In the genomic region with DNA sequence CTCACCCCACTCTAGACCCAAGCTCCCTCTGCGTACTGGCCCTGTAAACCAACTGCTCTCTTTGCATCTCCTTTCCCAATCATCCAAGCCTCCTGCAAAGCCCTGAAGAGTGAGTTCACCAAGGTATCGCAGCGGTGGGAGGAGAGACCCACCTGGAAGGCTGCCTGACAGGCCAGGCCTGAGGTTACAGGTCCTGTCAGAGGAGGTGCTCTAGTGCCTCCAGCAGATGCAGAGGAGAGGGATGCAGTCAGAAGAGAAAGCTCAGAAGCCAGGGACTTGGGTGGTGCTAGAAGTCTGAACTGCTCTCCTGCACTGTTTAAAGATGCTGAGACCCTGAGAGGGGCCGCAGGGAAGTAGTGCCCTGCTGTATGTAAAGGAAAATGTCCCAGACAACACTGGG, we compare ENCODE assay signal across 9 mouse cellular contexts. TPM values are rescaled to one million over a fixed set of nuclear protein-coding genes. Genes with fewer than 3 reads are reported as not detected.
DNase-seq lines count a peak whose midpoint lies in the region; ATAC-seq and TF ChIP-seq lines count a peak whose summit lies in the region.
"Had no signal": no experiment of that assay in that cellular context is flagged by ENCODE, and none has a peak within 500 bp of the region (broad histone marks: within the 10 kb centered on the region; RNA-seq: fewer than 3 reads in every experiment).

No protein-coding gene starts in this region.

- H3K27me3 ChIP-seq in kidney, postnatal 0 days (ENCODE audit: insufficient read depth, low read length) = no peaks in the 10 kb centered on the region
- no peaks in the 10 kb centered on the region for H3K27me3 ChIP-seq in forebrain, embryonic 12.5 days
- H3K27me3 ChIP-seq in intestine, postnatal 0 days (replicated peaks; ENCODE audit: control insufficient read depth, insufficient read depth, low read length) = no peaks in the 10 kb centered on the region
- H3K27me3 ChIP-seq in neural tube, embryonic 12.5 days (replicated peaks) = no peaks in the 10 kb centered on the region

- DNase-seq in kidney, postnatal 0 days (ENCODE audit: low spot score) = no peak
- DNase-seq in kidney, adult 8-10 months = no peak
- DNase-seq in layer of hippocampus, adult 11-12 months (ENCODE audit: low spot score) = no peak
- no peak for DNase-seq in left cerebral cortex, postnatal 10 days (ENCODE audit: extremely low spot score in 1 of 2, low spot score in 2 of 2)
- DNase-seq in embryo, embryonic 10.5 days (ENCODE audit: low spot score) = no peak
- DNase-seq: layer of hippocampus, adult 9-11 months had no signal

- H3K4me3 ChIP-seq in kidney, postnatal 0 days (replicated peaks; ENCODE audit: low read depth, low read length) = no peak overlapping the region
- H3K4me3 ChIP-seq in forebrain, embryonic 12.5 days (replicated peaks) = 0 out of 2 replicates have a peak overlapping the region, but pooled peaks have one; percentile 2
- no peak overlapping the region for H3K4me3 ChIP-seq in intestine, postnatal 0 days (ENCODE audit: low read depth, low read length)
- H3K4me3 ChIP-seq in neural tube, embryonic 12.5 days = no peak overlapping the region

- intact Hi-C loops in left cerebral cortex, postnatal 10 days (cut with DNase I) = no loop called here

- peak overlapping the region; percentile 36; the same call in 1 of the 2 replicates for H3K9ac ChIP-seq in kidney, postnatal 0 days (ENCODE audit: low read depth, low read length)
- H3K9ac ChIP-seq in forebrain, embryonic 12.5 days = peak overlapping the region; percentile 97
- H3K9ac ChIP-seq in intestine, postnatal 0 days (ENCODE audit: low read depth, low read length) = peak overlapping the region; percentile 5
- peak overlapping the region; percentile 30 for H3K9ac ChIP-seq in neural tube, embryonic 12.5 days

- H3K27ac ChIP-seq in kidney, postnatal 0 days = no peak overlapping the region
- no peak overlapping the region; the same call in 1 of the 2 replicates for H3K27ac ChIP-seq in forebrain, embryonic 12.5 days
- peak overlapping the region; percentile 54 for H3K27ac ChIP-seq in intestine, postnatal 0 days (ENCODE audit: low read depth, low read length)
- no peak overlapping the region for H3K27ac ChIP-seq in neural tube, embryonic 12.5 days

- peak overlapping the region; percentile 63; the same call in 1 of the 2 replicates for H3K4me2 ChIP-seq in kidney, postnatal 0 days (ENCODE audit: low read length)
- H3K4me2 ChIP-seq in forebrain, embryonic 12.5 days = peak overlapping the region; percentile 87; the same call in 1 of the 2 replicates
- H3K4me2 ChIP-seq in intestine, postnatal 0 days (replicated peaks; ENCODE audit: low read depth) = peak overlapping the region; percentile 86
- H3K4me2 ChIP-seq in neural tube, embryonic 12.5 days (replicated peaks) = peak overlapping the region; percentile 91

- no peak for ATAC-seq in kidney, postnatal 0 days (replicated peaks; ENCODE audit: low FRiP score, low read depth)
- ATAC-seq in forebrain, embryonic 12.5 days (ENCODE audit: low FRiP score) = no peak
- no peak for ATAC-seq in intestine, postnatal 0 days
- no peak for ATAC-seq in neural tube, embryonic 12.5 days (ENCODE audit: low FRiP score, low read depth)

- H3K9me3 ChIP-seq in kidney, postnatal 0 days (replicated peaks; ENCODE audit: low read length) = no peaks in the 10 kb centered on the region
- no peaks in the 10 kb centered on the region for H3K9me3 ChIP-seq in forebrain, embryonic 12.5 days
- no peaks in the 10 kb centered on the region for H3K9me3 ChIP-seq in intestine, postnatal 0 days (ENCODE audit: control insufficient read depth)
- no peaks in the 10 kb centered on the region for H3K9me3 ChIP-seq in neural tube, embryonic 12.5 days

- TF ChIP-seq CTCF in kidney, postnatal 0 days (IDR thresholded peaks at IDR 0.05; ENCODE audit: low read depth) = no peak
- TF ChIP-seq CTCF in intestine, postnatal 0 days (IDR thresholded peaks at IDR 0.05; ENCODE audit: low read depth) = no peak

- peaks cover 10% of the 10 kb centered on the region; the same call in 1 of the 2 replicates for H3K36me3 ChIP-seq in kidney, postnatal 0 days (ENCODE audit: insufficient read depth, low read length)
- peaks cover 29% of the 10 kb centered on the region for H3K36me3 ChIP-seq in forebrain, embryonic 12.5 days (replicated peaks)
- H3K36me3 ChIP-seq in intestine, postnatal 0 days (ENCODE audit: control insufficient read depth, insufficient read depth) = peaks cover 27% of the 10 kb centered on the region
- H3K36me3 ChIP-seq in neural tube, embryonic 12.5 days = peaks cover 19% of the 10 kb centered on the region

- 87% methylated on average over 4 of the region's 4 CpGs for WGBS in kidney, postnatal 0 days
- WGBS in forebrain, embryonic 12.5 days = 92% methylated on average over 4 of the region's 4 CpGs
- 81% methylated on average over 4 of the region's 4 CpGs for WGBS in intestine, postnatal 0 days
- 95% methylated on average over 4 of the region's 4 CpGs for WGBS in neural tube, embryonic 12.5 days

- peaks cover 10% of the 10 kb centered on the region; the same call in 1 of the 2 replicates for H3K4me1 ChIP-seq in kidney, postnatal 0 days (replicated peaks; ENCODE audit: insufficient read depth, low read length)
- peaks cover 42% of the 10 kb centered on the region for H3K4me1 ChIP-seq in forebrain, embryonic 12.5 days
- H3K4me1 ChIP-seq in intestine, postnatal 0 days (replicated peaks; ENCODE audit: control insufficient read depth, insufficient read depth, low read length) = 0 out of 2 replicates have a peak, but pooled peaks cover 6% of the 10 kb centered on the region
- H3K4me1 ChIP-seq in neural tube, embryonic 12.5 days = peaks cover 39% of the 10 kb centered on the region

RNA-seq across cellular contexts. Expression of a gene that starts 2.4 kb away (rescaled TPM):
- 31.3 and 33.8 TPM in 2 replicates for polyA plus RNA-seq in kidney, postnatal 0 days (2015; fragmentation: Nextera tagmentation; extraction: Ambion mirVana)
- polyA plus RNA-seq in forebrain, embryonic 12.5 days (2016; fragmentation: Nextera tagmentation; extraction: Ambion mirVana) = 54.6 and 59.7 TPM in 2 replicates
- polyA plus RNA-seq in intestine, postnatal 0 days (2015; fragmentation: Nextera tagmentation; extraction: Ambion mirVana) = 33.6 and 33.9 TPM in 2 replicates
- polyA plus RNA-seq in neural tube, embryonic 12.5 days (2016; fragmentation: Nextera tagmentation; extraction: Ambion mirVana) = 61.1 and 72.5 TPM in 2 replicates
- total RNA-seq in left cerebral cortex, postnatal 10 days (2021) = 100 to 1,000 TPM; 114 to 123 TPM

RNA-seq across cellular contexts. Expression of a gene that starts 17.1 kb away (rescaled TPM):
- 10.8 and 15.2 TPM in 2 replicates for polyA plus RNA-seq in kidney, postnatal 0 days (2015; fragmentation: Nextera tagmentation; extraction: Ambion mirVana)
- 5.6 and 8.3 TPM in 2 replicates for polyA plus RNA-seq in forebrain, embryonic 12.5 days (2016; fragmentation: Nextera tagmentation; extraction: Ambion mirVana)
- 20.1 and 24.3 TPM in 2 replicates for polyA plus RNA-seq in intestine, postnatal 0 days (2015; fragmentation: Nextera tagmentation; extraction: Ambion mirVana)
- polyA plus RNA-seq in neural tube, embryonic 12.5 days (2016; fragmentation: Nextera tagmentation; extraction: Ambion mirVana) = 58.1 and 75.1 TPM in 2 replicates
- total RNA-seq in left cerebral cortex, postnatal 10 days (2021) = 1 to 10 TPM; 2.0 to 3.1 TPM

RNA-seq across cellular contexts. Expression of a gene that starts 25.0 kb away (rescaled TPM):
- 5.6 and 6.3 TPM in 2 replicates for polyA plus RNA-seq in kidney, postnatal 0 days (2015; fragmentation: Nextera tagmentation; extraction: Ambion mirVana)
- polyA plus RNA-seq in forebrain, embryonic 12.5 days (2016; fragmentation: Nextera tagmentation; extraction: Ambion mirVana) = 2.2 and 2.4 TPM in 2 replicates
- polyA plus RNA-seq in intestine, postnatal 0 days (2015; fragmentation: Nextera tagmentation; extraction: Ambion mirVana) = 1.1 TPM in 2 replicates
- polyA plus RNA-seq in neural tube, embryonic 12.5 days (2016; fragmentation: Nextera tagmentation; extraction: Ambion mirVana) = 2.8 and 2.9 TPM in 2 replicates
- total RNA-seq in left cerebral cortex, postnatal 10 days (2021) = not detected

RNA-seq across cellular contexts. Expression of a gene that starts 33.2 kb away (rescaled TPM):
- polyA plus RNA-seq in kidney, postnatal 0 days (2015; fragmentation: Nextera tagmentation; extraction: Ambion mirVana) = 2.0 and 2.5 TPM in 2 replicates
- 1.7 and 2.9 TPM in 2 replicates for polyA plus RNA-seq in forebrain, embryonic 12.5 days (2016; fragmentation: Nextera tagmentation; extraction: Ambion mirVana)
- 0.33 and 0.54 TPM in 2 replicates for polyA plus RNA-seq in intestine, postnatal 0 days (2015; fragmentation: Nextera tagmentation; extraction: Ambion mirVana)
- 1.2 and 1.7 TPM in 2 replicates for polyA plus RNA-seq in neural tube, embryonic 12.5 days (2016; fragmentation: Nextera tagmentation; extraction: Ambion mirVana)
- total RNA-seq in left cerebral cortex, postnatal 10 days (2021) = under 1 TPM; 0.51 to 0.69 TPM

RNA-seq across cellular contexts. Expression of a gene that starts 38.6 kb away (rescaled TPM):
- 5.8 and 12.8 TPM in 2 replicates for polyA plus RNA-seq in kidney, postnatal 0 days (2015; fragmentation: Nextera tagmentation; extraction: Ambion mirVana)
- 3.6 and 4.1 TPM in 2 replicates for polyA plus RNA-seq in forebrain, embryonic 12.5 days (2016; fragmentation: Nextera tagmentation; extraction: Ambion mirVana)
- polyA plus RNA-seq in intestine, postnatal 0 days (2015; fragmentation: Nextera tagmentation; extraction: Ambion mirVana) = 1.1 and 1.7 TPM in 2 replicates
- 8.7 and 8.9 TPM in 2 replicates for polyA plus RNA-seq in neural tube, embryonic 12.5 days (2016; fragmentation: Nextera tagmentation; extraction: Ambion mirVana)
- 1 to 10 TPM; 3.0 to 4.5 TPM for total RNA-seq in left cerebral cortex, postnatal 10 days (2021)

Comparison
In these comparisons a context has a peak if more than half of its experiments do, and no peak if none do; other contexts are left out.
1. H3K9ac ChIP-seq: peak in every context shown above with its lines; median percentile 97 in forebrain, embryonic 12.5 days; 36 in kidney, postnatal 0 days; 30 in neural tube, embryonic 12.5 days; 5 in intestine, postnatal 0 days.